Mouse (Mus musculus) kidney, postnatal 0 days (tissue): ENCODE measurements around the gene Cd82. TPM values are rescaled to one million over a fixed set of nuclear protein-coding genes. Genes with fewer than 3 reads are reported as not detected.

Source experiments
- ATAC-seq: fragments of 200-750 bp; cut with Nextera tagmentation; replicated peaks from 2 replicates; pipeline ENCODE4 v1.8.0; 2017; ENCODE audit warnings: low read depth, moderate number of reproducible peaks, moderate TSS enrichment, moderate library complexity; ENCODE audit not compliant: low FRiP score
- DNase-seq: peaks from one replicate; pipeline ENCODE4 v3.0.0-alpha.2; 2016; ENCODE audit warnings: low spot score
- H3K27ac ChIP-seq: fragments of 300-500 bp; sonication (generic); 2 replicates; pipeline ENCODE4 v1.5.1; 2014; ENCODE audit warnings: mild to moderate bottlenecking
- H3K27me3 ChIP-seq: fragments of 300-500 bp; sonication (generic); 2 replicates; pipeline ENCODE4 v1.6.1; 2014; ENCODE audit warnings: low read length, mixed read lengths; ENCODE audit not compliant: insufficient read depth
- H3K36me3 ChIP-seq: fragments of 300-500 bp; sonication (generic); 2 replicates; pipeline ENCODE4 v1.6.1; 2014; ENCODE audit warnings: low read length, mixed read lengths; ENCODE audit not compliant: insufficient read depth
- H3K4me1 ChIP-seq: fragments of 300-500 bp; sonication (generic); replicated peaks from 2 replicates; pipeline ENCODE4 v1.6.1; 2014; ENCODE audit warnings: antibody characterized with exemption, low read length, mixed read lengths; ENCODE audit not compliant: insufficient read depth
- H3K4me2 ChIP-seq: fragments of 300-500 bp; sonication (generic); 2 replicates; pipeline ENCODE4 v1.6.1; 2014; ENCODE audit warnings: mild to moderate bottlenecking, low read length, moderate library complexity, mixed read lengths
- H3K4me3 ChIP-seq: fragments of 300-500 bp; sonication (generic); replicated peaks from 2 replicates; pipeline ENCODE4 v1.5.1; 2014; ENCODE audit warnings: low read depth, low read length
- H3K9ac ChIP-seq: fragments of 300-500 bp; sonication (generic); 2 replicates; pipeline ENCODE4 v1.6.1; 2014; ENCODE audit warnings: low read depth, low read length
- H3K9me3 ChIP-seq: fragments of 300-500 bp; sonication (generic); replicated peaks from 2 replicates; pipeline ENCODE4 v1.6.1; 2016; ENCODE audit warnings: low read length, inconsistent platforms, mixed read lengths
- CTCF ChIP-seq: IDR thresholded peaks from 2 replicates; pipeline ENCODE4 v1.5.1; 2016; ENCODE audit warnings: antibody characterized with exemption, low read depth, mild to moderate bottlenecking, moderate library complexity
- WGBS: fragments of 180-500 bp; shearing (Covaris S2); extraction: QIAGEN DNeasy Blood & Tissue Kit; methylation state at CpG from one replicate; pipeline ENCODE4 v1.1.7; 2014; 5-methylcytosine and 5-hydroxymethylcytosine counted together
- polyA plus RNA-seq: library from polyadenylated mRNA; unstranded; fragments of >200 nt; fragmentation: Nextera tagmentation; extraction: Ambion mirVana; gene quantifications from 2 replicates; pipeline ENCODE4 v1.2.1, GENCODE M21; 2015

Gene Cd82
- polyA plus RNA-seq, 1 experiment from 2014 or later: 85.1 TPM

DNA sequence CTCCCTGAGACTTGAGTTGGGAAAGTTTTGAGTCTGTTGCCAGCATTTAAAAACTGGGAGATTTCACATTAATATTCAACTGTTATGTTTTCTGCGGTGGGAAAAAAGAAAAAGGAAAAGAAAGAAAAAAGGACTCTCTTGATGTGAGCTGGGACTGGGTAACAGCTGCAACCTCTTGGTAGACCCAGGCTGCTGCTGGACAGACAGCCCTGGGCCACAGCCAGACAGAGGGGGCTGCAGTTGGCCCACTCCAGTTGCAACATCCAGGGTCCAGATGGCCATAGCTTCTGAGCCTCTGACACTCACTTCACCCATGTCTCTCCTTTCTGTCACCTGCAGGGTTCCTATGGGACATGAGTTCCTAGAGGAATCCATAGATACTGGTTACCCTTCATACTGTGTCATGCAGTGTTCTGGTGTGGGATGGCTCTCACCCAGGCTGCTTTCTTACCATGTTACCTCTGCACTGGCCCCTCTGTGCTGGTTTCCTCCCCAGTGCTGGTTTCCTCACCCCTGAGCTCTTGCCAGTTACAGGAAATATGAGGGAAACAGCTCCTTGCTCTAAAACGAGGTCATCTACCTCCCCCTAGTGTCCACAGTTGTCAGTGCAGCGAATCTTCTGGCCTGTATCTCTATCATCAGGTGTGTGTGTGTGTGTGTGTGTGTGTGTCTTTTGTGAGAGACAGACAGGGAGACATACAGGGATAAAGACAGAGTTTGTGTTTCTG lies 8.1 kb upstream of the Cd82 start:
- Histone ChIP-seq H3K27ac (no peak overlapping the region), H3K4me1 (no peaks in the 10 kb centered on the region; the same call in 1 of the 2 replicates), H3K4me3 (no peak overlapping the region), H3K9me3 (no peaks in the 10 kb centered on the region), H3K27me3 (no peaks in the 10 kb centered on the region), H3K36me3 (no peaks in the 10 kb centered on the region), H3K4me2 (no peak overlapping the region; the same call in 1 of the 2 replicates), H3K9ac (no peak overlapping the region)
- ATAC-seq (0 out of 2 replicates have a peak, but pooled peaks have one; percentile 6), DNase-seq (peak; percentile 93)
- WGBS: 16% methylated on average over 3 of the region's 3 CpGs
- peak; percentile 98 for TF ChIP-seq CTCF

DNA sequence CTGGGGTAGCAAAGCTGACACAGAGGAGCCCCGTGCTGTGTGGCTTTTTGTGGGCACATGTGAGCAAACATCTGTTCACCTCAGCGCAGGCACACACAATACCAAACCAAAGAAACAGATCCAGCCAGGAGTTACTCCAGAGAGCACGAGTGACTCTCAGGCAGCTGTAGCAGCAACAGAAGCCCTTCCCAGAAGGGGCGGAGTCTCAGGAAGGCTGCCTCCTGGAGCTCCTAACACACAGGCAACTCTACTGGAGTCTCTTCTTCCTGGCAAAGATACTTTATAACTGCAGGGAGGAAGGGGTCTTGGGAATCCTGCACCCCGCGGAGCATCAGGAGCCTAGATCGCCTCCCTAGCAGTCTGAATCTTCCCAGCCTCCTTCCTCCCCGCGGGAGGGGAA lies 7.2 kb upstream of the Cd82 start:
- peak overlapping the region; percentile 18 for H3K4me3 ChIP-seq
- DNase-seq (peak; percentile 82), ATAC-seq (peak; percentile 60; the same call in 1 of the 2 replicates)
- H3K27me3 ChIP-seq: no peaks in the 10 kb centered on the region
- 3% methylated on average over 9 of the region's 9 CpGs for WGBS
- TF ChIP-seq CTCF: no peak
- H3K36me3 ChIP-seq: no peaks in the 10 kb centered on the region
- no peaks in the 10 kb centered on the region for H3K9me3 ChIP-seq
- H3K4me2 ChIP-seq: peak overlapping the region; percentile 61
- H3K4me1 ChIP-seq: no peaks in the 10 kb centered on the region; the same call in 1 of the 2 replicates
- no peak overlapping the region for H3K27ac ChIP-seq
- H3K9ac ChIP-seq: peak overlapping the region; percentile 3; the same call in 1 of the 2 replicates

DNA sequence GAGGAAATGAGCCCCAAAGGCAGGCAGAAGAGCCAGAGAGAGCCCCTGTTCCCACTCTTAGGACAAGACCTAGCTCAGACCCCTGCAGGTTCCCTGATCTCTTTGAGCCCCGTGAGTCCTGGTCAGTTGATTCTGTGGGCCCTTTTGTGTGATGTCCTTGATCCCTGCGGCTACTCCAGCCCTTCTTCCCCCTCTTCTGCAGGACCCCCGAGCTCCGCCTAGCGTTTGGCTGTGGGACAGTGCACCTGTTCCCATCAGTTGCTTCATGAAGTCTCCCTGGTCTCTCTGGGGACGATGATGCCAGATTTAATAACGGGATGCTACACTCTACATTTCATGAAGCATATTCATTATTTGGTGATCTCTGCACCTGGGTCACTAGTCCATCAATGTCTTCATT lies 6.2 kb upstream of the Cd82 start:
- Histone ChIP-seq H3K9me3 (no peaks in the 10 kb centered on the region), H3K27ac (no peak overlapping the region), H3K9ac (no peak overlapping the region), H3K4me2 (no peak overlapping the region), H3K4me3 (no peak overlapping the region), H3K27me3 (no peaks in the 10 kb centered on the region), H3K36me3 (no peaks in the 10 kb centered on the region), H3K4me1 (no peaks in the 10 kb centered on the region; the same call in 1 of the 2 replicates)
- DNase-seq (peak; percentile 77), ATAC-seq (no peak)
- TF ChIP-seq CTCF: peak; percentile 82
- 14% methylated on average over 7 of the region's 7 CpGs for WGBS

DNA sequence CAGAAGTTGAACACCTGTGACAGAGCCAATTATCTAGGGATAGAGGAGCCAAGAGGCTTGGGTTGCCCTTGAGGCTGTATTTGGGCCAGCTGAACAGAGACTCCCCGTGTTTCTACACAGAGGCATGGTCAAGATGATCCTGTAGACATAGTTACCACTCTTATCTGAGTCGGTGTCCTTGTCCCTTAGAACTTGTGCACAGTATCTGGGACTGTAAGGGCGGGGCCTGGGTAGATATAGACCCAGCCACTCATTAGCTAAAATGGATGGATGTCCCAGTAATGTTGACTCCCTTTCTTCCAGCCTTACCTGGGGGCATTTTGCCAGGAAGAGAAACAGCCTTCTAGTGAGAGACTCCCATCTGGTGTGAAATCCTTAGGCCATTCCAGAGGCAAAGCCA lies 3.4 kb upstream of the Cd82 start:
- H3K9ac ChIP-seq: no peak overlapping the region
- H3K27ac ChIP-seq: no peak overlapping the region
- H3K4me3 ChIP-seq: no peak overlapping the region
- no peaks in the 10 kb centered on the region; the same call in 1 of the 2 replicates for H3K4me1 ChIP-seq
- H3K36me3 ChIP-seq: no peaks in the 10 kb centered on the region
- no peak for ATAC-seq
- no peak for DNase-seq
- no peaks in the 10 kb centered on the region for H3K9me3 ChIP-seq
- no peak for TF ChIP-seq CTCF
- H3K4me2 ChIP-seq: no peak overlapping the region
- WGBS: 85% methylated on average over 3 of the region's 3 CpGs
- H3K27me3 ChIP-seq: no peaks in the 10 kb centered on the region

DNA sequence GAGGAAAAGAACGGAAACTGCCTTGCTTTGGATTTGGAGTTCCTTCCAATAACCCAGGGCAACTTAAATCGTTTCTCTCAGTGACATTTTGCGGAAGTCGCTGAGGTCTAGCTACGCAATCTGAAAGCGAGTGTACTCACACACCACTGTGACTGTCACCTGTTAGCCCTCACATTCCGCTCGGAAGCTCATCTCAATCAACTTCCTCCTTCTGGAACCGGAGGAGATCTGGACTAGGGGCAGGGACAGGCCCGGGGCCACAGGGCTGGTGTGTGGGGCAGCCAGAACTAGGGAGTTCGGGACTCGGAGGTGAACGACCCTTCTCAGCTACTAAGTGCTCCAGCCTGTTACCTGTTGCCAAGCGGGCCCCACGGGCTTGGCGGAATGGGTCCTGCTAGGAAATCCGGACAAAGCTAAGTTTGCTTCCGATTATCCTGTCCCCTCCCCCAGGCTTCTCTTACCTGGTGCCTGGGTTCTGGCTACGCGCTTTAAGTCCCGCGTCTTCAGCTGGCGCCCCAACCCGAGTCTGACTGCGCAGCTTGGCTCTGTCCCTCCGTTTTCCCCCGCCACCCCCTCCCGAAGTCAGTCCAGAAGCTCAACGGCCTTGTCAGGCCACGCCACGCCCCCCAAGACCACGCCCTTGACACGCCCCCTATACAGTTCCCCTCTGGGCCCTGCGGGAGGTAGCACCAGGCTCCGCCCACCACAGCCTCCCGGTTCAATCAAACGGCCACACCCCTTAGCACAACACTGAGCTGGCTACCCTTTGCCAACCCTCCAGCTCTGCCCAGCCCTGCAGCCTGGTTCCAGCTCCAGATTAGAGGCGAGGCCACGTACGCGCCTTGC lies 848 bp downstream of the Cd82 start:
- no peak; the same call in 1 of the 2 replicates for TF ChIP-seq CTCF
- DNase-seq: peak; percentile 96
- WGBS: 2% methylated on average over 41 of the region's 41 CpGs

DNA sequence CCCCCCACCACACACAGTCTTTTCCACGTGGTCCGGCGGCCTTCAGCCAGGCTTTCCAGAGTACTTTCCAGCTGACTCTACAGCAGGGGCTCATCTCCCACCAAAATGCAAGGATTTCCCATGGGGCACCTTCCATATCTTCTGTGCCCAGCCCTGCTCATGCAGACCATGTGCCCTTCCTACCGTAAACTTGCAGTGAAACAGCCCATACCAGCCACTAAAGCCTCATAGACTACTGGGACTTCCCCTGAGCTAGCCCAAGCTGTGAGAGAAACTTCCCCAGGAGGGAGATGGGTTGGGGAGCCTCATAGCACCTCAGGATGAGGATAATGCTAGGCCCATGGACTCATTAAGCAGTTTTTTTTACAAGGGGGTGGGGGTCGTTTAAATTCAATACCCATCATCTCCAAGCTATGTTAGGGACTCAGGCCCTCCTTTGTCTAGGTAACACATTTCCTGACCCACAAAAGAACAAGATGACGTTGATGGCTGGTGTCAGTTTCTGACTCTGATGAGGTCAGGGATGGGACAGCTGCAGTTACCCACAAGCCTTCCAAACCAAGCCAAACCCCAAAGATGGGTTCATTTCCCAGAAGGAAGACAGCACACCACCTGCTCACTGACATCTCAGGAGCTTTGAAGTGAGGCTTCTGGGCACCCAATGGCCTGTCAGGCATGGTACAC lies 2.0 kb downstream of the Cd82 start:
- Histone ChIP-seq H3K27ac (no peak overlapping the region), H3K4me1 (peaks cover 35% of the 10 kb centered on the region), H3K4me3 (no peak overlapping the region), H3K36me3 (no peaks in the 10 kb centered on the region), H3K9me3 (no peaks in the 10 kb centered on the region), H3K27me3 (no peaks in the 10 kb centered on the region), H3K9ac (no peak overlapping the region), H3K4me2 (peak overlapping the region; percentile 80)
- no peak for DNase-seq
- 76% methylated on average over 6 of the region's 6 CpGs for WGBS
- no peak for TF ChIP-seq CTCF
- no peak for ATAC-seq

More for the DNA sequence above, 848 bp downstream of the Cd82 start:
- Histone ChIP-seq H3K36me3 (no peaks in the 10 kb centered on the region), H3K27me3 (no peaks in the 10 kb centered on the region), H3K9me3 (no peaks in the 10 kb centered on the region), H3K4me1 (peaks cover 35% of the 10 kb centered on the region), H3K4me3 (peak overlapping the region; percentile 49), H3K9ac (peak overlapping the region; percentile 58), H3K27ac (peak overlapping the region; percentile 78), H3K4me2 (peak overlapping the region; percentile 80)
- ATAC-seq: peak; percentile 93
